Mouse (Mus musculus) liver, postnatal 0 days (tissue): ENCODE results near the gene Klf3.

Experiments used
- CTCF ChIP-seq: sonication (generic); IDR thresholded peaks from 2 replicates; pipeline ENCODE4 v1.5.1; 2016; ENCODE audit warnings: antibody characterized with exemption, low read depth
- EP300 ChIP-seq: IDR thresholded peaks from 2 replicates; pipeline ENCODE4 v1.6.1; 2016; ENCODE audit warnings: antibody characterized with exemption, low read depth, mild to moderate bottlenecking

GRCm38 (mm10) chr5:64771619-64772018 lies 31.6 kb upstream of the Klf3 start:
- TF ChIP-seq CTCF (no peak), EP300 (no peak)
